Mouse (Mus musculus) mesoderm, embryonic 11.5 days (tissue): ENCODE measurements at regions not wholly inside any gene's neighbourhood (a gene's known extent, or its start where the extent isn't known, plus 50 kb on each side); places are given as distances from the start of the nearest gene placed in this dataset.

Experiments used
- DNase-seq: peaks from one replicate; pipeline ENCODE4 v3.0.0-alpha.2; 2012; ENCODE audit warnings: low read depth, low spot score

DNA sequence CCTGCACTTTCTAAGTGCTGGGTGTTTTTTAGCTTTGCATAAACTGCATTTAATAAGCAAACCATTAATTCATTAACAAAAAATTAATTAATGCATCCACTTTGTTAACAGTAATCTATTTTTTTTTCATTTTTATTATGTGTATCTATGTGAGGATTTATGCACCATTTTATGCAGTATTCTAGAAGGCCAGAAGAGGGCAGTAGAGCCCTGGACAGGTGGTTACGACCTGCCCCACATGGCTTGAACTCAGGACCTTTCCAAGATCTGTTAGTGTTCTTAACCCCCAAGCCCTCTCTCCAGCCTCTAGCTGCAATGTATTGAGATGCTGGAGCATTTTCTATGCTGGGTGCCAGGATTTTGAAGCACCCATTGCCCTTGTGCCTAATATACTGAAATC lies 377.6 kb upstream of the Tbx3 start:
- DNase-seq, result no peak

- no peak for DNase-seq
Measured at GRCm38 (mm10) chr5:119299311-119299710, 371.2 kb upstream of the Tbx3 start.

DNA sequence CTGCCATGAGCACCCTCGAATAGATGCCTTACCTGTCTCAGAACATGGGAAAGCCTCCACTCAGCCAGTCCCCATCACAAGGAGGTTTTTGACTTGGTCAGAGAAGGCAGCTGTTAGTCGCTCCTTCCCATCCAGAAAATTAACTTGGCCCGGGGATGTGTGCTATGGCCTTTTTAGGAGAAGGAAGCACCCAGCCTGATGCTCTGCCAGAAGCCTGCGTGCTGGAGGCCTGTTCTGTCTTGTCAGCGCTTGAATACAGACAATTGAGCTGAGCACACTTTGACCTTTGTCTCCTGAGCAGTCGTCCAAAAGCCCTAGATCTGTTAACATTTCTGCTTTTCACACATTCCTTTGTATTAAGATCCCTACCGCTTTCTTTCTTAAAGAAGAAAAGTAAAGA lies 370.4 kb upstream of the Tbx3 start:
- DNase-seq, result no peak

GRCm38 (mm10) chr5:119301539-119301938 lies 368.9 kb upstream of the Tbx3 start:
- DNase-seq, result no peak

DNA sequence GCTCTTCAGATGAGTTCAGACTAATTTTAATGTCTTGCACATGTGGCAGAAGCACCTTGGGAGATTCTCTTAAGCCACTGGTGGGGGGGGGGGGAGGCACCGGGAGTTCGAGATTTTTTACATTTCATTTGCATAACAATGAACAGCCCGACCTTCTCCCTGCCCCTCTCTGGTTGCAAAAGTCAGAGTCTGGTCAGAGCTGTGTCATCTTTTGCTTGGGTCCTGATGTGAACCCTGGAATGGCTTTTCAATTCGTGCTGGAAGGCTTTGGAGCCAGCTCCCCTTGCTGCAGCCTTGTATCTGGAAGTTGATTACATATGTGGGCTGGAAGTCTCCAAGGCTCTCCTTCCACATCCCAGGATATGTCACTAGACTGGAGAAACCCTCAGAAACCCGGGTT lies 365.7 kb upstream of the Tbx3 start:
- no peak for DNase-seq

DNA sequence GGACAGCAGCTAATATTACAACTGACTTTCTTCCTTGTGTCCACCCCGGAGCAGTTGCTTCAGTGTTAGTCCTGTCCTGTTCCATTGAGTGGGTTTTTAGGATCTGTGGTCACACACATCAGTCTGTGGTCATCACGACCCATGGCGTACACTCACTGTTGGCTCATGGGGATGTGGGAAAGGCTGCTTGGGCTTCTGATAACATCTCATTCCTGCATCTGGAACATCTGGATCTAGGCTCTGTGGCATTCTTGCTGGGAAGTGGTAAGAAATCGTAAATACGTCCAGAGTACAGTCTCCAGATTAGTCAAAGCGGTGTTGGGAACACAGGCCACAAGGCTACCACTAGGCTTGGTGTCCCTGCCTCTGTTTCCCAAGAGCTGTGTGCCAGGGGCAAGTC lies 362.7 kb upstream of the Tbx3 start:
- DNase-seq, result no peak

DNA sequence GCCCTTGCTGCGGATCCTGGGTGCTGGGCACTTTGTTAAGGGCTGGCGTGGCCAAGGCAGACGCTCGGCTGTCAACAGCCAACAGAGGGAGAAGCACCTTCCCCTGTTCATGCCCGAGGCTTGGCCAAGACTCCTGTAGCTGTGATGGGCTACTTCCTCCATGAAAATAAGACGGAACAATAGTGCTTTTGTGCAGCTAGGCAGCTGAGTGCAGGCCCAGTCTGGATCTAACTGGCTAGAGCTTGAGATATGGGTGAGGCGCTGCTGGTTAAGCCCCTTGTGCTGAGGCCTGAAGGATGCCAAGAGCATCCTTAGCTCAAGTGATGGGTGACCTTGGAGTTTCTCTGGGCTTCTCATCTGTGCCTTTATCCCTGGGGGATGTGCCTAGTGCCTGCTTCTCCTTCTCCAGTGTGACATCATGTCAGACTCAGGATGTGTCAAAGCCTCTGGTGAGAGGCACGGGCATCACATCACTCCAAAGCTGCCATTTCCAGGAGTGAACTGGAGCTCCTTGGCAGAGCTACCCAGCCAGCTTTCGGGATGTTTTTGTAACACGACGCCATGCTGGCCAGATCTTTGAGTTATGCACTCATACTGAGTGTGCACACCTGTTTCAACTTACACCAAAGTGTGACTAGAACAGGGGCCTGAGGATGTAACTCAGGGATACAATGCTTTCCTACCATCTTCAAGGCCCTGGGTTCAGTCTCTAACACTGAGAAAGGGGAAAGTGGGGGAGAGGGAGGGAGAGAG lies 360.1 kb upstream of the Tbx3 start:
- DNase-seq, result no peak

DNA sequence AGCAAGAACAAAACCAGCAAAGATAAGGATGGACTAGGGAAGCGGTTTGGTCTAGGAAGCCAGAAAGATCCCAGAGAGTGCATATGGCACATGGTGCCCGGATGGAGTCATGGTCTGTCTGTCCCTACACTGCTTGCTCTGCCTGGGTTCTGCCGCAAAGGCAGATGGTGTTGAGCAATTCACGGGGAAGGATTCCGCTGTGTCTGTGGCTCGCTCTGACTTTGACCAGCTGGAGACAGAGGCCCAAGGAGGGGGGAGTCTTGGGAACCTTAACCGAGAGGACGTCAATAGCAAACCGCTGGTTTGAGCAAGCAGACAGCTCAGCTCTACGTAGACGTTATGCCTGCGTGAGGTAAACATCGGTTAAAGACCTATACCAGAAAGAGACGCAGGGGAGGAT lies 357.7 kb upstream of the Tbx3 start:
- no peak for DNase-seq

GRCm38 (mm10) chr5:119315149-119315548 lies 355.3 kb upstream of the Tbx3 start:
- DNase-seq, result no peak

- DNase-seq, result no peak
Measured at GRCm38 (mm10) chr5:119317617-119318016, 352.9 kb upstream of the Tbx3 start.

- DNase-seq, result no peak
Measured at GRCm38 (mm10) chr5:119321368-119322144, 348.9 kb upstream of the Tbx3 start.

DNA sequence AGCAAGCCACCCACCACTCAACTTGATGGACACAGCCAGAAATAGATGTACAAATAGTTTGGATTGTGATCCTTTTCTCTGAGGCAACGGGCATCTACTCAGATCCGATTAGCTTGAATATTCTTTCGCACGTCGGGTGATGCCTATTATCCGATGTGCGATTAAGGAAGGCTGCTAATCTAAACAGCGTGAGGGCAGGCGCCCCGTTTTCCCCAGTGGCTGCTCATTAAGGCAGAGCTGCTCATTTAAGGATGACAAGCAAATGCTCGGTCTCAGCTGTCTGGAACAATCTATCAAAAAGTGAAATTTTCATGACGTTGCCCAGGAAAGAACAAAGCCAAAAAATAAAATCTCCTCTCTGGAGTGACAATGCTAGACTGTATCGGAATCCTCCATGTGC lies 348.1 kb upstream of the Tbx3 start:
- DNase-seq, result no peak

GRCm38 (mm10) chr5:119325681-119326255 lies 344.7 kb upstream of the Tbx3 start:
- no peak for DNase-seq

DNA sequence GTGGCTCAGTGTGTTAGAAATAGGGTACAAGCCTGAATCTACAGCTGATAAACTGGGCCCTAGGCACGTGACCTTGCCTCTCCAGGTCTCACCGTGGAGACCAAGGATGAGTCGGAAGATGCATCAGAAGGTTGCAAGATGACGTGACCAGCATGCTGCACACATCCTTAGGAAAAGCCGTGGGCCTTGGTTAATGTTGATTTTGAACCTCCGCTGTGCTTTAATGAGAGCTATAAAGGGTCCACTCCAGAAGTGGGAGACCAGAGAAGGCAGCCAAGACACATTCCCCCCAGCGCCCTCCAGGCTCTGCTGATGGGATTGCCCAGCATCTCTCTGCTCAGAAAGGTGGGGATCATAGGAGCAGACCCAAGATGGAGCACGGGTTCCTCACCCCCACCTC lies 343.6 kb upstream of the Tbx3 start:
- no peak for DNase-seq

DNA sequence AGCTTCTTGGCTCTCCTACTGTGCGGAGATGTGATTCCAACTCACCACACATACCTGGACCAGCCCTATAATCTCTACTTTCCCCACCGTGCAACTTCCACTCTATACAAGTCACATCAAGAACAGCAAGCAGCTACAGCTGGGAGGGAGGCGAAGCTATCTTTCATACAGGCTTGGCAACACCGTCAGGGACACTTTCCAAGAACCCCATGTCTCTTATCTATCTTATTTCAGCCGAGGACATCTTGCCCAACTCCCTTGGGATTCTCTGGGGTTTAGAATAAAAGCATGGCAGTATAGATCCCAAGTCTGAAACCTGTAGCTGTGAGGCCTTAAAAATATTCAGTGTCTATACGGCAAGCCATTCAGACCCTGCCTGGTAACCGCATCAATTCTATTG lies 341.5 kb upstream of the Tbx3 start:
- DNase-seq, result no peak

DNA sequence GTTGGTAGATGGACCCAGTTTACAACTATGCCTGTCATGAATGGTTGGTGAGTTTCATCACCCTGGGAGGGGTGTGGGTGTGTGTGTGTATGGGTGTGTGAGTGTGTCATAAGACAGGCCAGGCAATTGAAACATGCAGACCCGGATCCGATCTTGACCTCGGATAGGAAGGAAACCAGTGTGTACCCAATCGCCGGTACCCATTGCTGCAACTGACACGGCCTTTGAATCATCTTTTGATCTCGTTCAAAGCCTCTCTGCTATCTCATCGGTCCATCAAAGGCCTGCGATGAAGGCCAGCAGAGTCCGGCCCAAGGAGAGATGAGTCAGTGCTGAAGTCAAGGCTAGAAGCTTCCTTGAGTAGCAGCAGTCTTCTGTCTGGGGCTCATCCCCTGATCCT lies 341.1 kb upstream of the Tbx3 start:
- DNase-seq, result no peak

- DNase-seq, result no peak
Measured at GRCm38 (mm10) chr5:119329860-119330259, 340.6 kb upstream of the Tbx3 start.

- no peak for DNase-seq
Measured at GRCm38 (mm10) chr5:119331461-119331860, 339.0 kb upstream of the Tbx3 start.

DNA sequence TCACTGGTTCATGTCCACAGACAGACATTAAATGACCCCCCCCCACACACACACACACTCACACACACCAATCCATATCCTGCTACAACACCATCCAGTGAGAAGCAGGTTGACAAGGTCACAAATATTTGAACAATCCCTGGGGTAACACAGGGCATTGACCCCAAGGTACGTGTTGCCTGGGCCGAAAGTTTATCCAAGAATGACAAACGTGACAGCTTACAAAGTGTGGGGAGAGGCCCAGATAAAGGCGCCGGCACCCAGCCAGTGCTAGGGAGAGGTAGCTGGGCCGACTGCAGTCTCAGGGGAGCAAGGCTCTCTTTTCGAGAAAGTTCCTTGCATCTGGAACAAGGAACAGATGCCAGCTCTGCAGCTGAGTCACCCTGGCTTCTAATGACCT lies 337.8 kb upstream of the Tbx3 start:
- DNase-seq, result no peak

DNA sequence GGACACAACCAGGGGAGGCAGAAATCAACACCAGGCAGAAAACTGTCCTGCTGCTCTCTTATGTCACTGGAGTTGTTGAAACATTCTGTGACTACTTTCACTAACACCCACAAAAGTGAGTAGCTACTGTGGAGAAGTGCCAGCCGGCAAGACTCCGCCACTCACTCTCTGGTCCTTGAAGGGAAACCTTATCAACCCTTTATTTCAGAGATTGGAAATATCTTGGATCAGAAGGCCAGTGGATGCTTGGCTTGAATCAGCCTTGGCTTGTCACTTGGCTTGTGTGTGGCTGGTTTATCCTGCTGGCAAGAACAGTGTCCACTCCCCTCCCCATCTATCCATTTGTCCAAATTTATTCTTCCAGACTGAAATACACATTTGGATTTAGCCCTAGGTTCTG lies 335.3 kb upstream of the Tbx3 start:
- no peak for DNase-seq

DNA sequence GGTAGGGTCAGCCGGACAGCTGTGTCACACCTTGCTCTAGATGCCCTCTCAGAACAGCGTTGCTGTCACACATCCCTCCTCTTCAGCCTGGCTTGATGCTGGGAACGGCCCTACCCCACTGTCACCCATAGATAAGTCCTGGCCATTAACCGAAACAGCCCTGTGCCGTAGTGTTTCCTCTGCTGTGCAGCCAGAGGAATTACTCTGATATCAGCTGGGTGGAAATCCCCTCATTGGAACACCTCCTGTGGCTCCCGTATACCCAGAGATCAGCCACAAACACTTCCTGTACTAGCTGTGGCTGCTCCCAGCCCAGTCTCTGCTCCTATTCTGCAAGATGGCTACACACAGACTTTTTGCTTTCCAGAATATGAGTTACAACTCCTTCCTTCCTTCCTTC lies 334.5 kb upstream of the Tbx3 start:
- DNase-seq, result no peak

DNA sequence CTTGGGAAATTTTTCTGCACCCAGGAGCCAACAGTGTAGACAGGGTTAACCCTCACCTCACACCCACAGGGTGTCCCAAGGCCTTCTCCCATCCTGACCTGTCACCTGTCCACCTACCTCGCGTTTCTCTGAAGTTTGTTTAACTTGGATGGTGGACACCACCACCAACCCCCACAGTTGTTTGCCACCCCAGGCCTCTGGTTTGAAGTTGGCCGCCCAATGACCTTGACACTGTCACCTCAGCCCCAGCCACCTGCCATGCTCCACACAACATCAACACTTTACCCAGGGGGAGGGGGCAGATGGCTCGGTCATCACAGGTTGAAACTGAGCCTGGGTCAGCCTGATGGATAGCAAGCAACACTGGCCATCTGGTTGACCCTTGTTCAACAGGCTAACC lies 332.7 kb upstream of the Tbx3 start:
- no peak for DNase-seq

- no peak for DNase-seq
Measured at GRCm38 (mm10) chr5:119338711-119339110, 331.8 kb upstream of the Tbx3 start.
